Mouse (Mus musculus): ENCODE results near the gene Kcnma1.

DNA sequence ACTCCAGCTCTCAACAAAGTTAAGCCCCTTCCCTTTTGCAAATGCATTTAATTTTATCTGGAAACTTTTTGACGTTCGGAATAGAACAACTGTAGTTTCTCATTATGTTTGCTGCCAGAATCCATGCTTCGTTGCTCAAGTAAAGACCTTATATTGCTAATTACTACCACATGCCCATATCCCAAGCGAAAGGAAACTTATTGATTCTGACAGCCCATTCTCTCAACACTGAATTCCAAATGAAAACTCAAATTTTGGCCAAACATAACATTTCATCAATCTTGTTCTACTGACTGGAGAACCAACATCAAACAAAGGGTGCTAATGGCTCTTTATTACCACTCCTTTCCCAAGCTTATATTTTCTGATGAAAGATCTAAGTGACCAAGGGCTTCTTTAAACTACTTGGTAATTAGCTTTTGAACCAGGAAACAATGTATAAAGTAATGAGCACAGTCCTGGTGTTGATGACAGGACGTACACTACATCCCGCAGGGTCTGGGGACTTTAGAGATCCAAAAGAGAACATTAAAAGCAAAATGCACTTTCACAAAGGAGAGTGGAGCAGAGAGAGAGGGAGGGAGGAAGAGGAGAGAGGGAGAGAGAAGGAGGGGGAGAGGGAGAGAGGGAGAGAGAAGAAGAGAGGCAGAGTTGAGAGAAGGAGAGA lies 490.3 kb downstream of the Kcnma1 start:
- TF ChIP-seq CTCF (IDR thresholded peaks at IDR 0.05; ENCODE audit: control insufficient read depth, insufficient read depth, insufficient replicate concordance, low read depth, low read length) = no peak
- no peak for TF ChIP-seq POLR2A (IDR thresholded peaks at IDR 0.05; ENCODE audit: control insufficient read depth, low read depth, low read length)

Data from testis, adult 2 months (tissue).